Mouse (Mus musculus): ENCODE results near the gene Fgd6.

Fgd6 gene

DNA sequence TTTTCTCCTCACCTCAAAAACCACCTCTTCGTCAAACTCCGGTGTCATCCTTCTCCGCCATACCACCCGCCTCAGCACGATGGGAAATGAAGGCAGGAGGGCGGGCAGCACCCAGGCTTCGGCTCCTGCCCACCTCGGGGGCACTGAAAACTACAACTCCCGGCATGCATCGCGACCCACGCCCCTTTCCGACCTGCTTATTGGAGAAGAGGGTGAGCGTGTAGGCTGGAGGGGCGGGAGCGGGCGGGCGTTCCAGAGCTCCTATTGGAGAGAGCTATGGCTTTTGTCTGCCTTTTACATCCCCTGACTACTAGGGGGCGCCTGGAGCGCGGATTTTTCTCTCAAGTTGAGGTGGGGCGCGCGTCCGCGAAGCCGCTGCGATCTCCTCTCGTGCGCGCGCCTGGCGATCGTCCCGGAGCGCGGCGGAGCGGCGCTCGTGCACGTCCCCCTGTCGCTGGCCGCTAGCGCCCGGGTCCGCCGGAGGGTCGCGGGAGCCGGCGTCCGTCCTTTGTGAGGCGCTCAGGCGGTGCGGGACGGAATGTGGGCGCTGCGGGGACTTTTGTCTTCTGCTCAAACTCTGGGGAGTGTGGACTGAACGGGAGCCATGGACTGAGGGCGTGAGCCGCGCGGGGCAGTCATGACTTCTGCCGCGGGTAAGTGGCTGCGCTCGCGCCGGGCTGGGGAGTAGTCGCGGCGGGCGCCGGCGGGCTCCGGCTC lies at the start of gene Fgd6, which contains the start of gene Vezt:
Gene Fgd6, plus strand, starts transcription at position 344 of the 717 bp plus-strand sequence.
Gene Vezt, minus strand, starts transcription at position 160 of the 717 bp plus-strand sequence.
- DNase-seq (ENCODE audit: low read depth, low spot score): peak; percentile 97

DNA sequence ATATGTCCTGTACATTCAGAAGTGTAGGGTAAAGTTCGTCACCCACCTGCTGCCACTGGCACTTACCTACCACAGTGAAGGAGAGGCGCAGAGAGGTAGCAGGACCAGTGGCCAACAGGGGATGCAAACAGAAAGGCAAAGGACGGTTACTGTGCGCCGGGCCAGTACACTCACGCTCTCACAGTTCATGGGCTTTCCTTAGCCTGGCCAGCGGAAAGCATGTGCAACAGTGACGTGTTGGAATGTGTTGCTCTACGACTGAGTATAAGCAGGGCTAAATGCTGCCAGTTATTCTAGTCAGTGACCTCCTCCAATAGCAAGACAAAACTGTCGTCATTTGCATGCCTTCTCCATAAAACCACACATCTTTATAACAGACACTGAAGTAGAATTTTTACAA lies 41.7 kb upstream of the Fgd6 start:
- no peak for DNase-seq (ENCODE audit: low read depth, low spot score)

DNA sequence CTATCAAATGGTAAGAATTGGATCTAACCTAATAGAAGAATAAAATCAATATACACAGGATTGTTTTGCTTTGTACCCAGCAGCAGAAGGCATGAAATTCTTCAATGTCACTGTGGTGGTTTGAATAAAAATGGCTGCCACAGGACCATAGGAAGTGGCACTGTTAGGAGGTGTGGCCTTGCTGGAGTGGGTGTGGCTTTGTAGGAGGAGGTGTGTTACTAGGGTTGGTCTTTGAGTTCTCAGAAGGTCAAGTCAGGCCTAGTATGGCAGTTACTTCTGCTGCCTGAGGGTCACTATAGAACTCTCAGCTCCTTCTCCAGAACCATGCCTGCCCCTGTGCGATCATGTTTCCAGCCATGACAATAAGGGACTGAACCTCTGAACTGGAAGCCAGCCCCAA lies 40.7 kb upstream of the Fgd6 start:
- DNase-seq (ENCODE audit: low read depth, low spot score): no peak

DNA sequence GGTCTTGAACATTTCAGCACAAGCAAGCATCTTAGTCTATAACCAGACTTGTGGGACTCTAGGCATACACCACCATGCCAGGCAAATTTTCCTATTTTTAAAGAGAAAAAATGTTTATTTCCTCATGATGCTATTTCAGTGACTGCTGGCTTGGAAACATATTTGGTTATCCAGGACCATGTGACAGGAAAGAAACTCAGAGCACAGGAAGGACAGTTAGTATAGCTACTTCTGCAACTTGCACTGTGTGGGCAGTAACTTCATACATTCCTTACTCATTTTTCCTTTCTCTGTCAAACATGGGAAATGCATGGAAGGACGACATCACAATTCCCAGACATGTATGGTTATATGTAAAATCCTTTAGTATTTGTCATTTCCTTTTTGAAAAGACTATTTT lies 36.4 kb upstream of the Fgd6 start:
- no peak for DNase-seq (ENCODE audit: low read depth, low spot score)

DNA sequence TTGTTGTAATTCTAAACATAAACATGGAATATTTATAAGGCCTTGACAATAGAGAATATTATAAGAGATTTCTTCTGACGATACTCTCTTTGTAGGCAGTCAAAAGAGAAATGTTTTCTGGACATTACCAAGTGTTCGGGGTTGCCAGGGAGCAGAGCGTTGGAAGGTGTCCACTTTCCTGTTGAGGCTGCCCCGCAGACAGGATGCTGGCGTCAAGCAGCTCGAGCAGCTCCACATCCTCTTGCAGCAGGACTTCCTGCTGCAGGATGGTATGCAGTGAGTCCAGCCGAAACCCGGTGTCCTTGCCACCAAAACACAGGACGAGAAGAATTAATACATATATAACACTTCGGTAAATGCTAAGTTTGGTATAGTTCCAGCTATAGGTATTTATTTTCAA lies 35.6 kb upstream of the Fgd6 start:
- DNase-seq (ENCODE audit: low read depth, low spot score): no peak

DNA sequence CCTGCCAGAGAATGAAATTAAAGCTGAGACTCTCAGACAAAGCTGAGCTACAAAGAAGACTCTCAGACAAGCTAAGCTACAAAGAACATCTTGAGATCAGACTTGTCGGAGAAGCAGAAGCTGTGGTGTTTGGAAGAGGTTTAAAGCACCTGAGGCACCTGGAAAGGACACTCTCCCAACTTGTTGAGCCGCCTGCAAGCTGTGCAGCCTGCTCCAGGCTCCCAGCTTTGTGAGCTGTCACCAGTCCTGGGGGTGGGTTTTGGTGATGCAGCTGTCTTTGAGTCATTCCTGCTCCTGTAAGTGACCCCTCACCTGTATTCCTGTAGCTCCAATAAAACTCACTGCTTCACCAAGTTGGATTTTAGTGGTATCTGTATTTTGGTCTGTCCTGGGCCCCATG lies 27.4 kb upstream of the Fgd6 start:
- DNase-seq (ENCODE audit: low read depth, low spot score): no peak

DNA sequence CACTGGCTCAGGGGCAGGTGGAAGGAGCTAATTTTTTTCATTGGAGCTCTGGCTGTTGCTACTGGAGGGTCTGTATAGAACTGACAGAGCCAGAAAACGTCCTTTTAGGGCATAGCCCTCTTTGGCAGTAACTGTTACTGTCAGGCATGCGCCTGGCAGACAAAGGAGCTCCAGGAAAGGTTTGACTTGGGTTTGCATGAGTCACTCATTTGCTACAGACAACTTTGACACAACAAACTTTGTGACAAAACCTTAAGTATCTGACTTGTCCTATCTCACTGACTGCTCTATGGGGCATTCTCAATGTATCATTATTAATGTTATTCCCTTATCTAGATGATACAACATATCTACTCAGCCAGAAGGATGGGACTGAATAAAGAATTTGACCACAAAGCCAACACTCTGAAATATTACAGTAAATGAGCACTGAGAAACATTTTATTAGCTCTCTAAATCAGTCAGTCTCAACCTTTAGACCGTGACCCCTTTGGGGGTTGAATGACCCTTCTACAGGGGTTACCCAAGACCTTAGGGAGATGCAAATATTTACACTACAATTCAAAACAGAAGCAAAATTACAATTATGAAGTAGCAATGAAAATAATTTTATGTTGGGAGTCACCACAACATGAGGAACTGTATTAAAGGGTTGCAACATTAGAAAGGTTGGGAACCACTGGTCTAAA lies 25.7 kb upstream of the Fgd6 start:
- no peak for DNase-seq (ENCODE audit: low read depth, low spot score)

DNA sequence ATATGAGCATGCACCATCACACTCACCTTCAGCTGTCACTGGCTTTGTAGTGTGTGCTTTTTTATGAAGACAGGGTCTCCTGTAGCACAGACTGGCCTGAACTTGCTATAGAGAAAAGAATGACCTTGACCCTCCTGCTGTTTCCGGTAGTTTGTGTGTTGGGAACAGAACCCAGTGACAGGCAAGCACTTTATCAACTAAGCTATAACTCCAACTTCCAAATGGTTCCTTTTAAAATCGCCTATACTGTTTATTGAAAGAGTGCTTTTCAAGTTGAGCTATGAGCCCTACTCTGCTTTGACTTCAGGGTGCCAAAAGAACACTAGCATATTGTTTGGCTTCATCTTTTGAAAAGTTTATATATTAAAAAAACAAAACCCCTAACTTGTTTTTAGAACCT lies 24.8 kb upstream of the Fgd6 start:
- no peak for DNase-seq (ENCODE audit: low read depth, low spot score)

DNA sequence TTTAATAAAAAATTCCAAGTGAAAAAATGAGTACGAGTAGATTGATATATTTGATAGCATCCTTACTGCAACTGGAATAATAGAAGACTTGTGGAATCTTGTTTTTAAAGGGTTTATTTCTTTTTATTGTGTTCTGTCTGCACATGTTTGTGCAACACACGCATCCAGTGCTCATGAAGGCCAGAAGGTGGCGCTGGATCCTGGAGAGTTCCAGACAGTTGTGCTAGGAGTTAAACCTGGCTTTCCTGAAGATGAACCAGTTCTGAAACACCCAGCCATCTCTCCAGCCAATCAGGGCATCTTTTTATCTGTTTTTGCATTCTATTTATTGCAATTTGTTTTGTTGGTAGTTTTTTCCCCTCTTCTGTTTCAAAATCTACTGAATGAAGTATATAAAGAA lies 22.6 kb upstream of the Fgd6 start:
- peak; percentile 28 for DNase-seq (ENCODE audit: low read depth, low spot score)

DNA sequence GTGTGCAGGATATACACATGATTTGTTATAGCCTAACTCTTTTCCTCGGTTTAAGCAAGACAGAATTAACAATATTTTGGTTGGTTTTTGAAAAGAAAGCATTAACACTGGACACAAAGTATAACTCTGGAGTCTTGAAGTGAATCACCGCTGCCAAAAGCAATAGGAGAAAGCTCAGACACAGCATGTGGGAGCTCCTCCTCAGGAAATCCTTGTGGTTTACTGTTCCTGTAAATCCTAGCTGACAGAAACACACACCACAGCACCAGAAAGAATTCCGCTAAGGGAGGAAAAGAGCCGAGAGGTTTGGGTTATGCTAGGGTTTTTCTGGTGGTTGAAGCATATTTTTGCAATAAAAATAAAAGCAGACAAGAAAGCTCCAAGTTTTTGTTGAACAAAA lies 21.6 kb upstream of the Fgd6 start:
- no peak for DNase-seq (ENCODE audit: low read depth, low spot score)

DNA sequence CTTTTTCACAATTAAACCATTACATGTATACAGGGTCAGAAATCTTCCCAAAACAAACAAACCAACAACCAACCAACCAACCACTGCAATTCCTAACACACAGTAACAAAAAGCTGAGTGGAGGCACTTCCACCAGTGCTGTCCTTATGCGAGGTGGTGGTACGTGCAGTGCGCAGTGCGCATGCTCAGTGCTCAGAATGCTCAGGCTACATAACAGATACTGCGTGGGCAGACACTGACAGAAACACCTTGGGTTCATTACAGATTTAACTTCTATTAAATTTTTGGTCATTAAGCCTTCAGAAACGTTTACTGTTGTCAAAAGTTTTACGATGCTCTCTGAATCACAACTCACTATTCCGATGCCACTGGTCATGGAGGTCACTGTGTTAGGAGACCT lies 18.3 kb upstream of the Fgd6 start:
- DNase-seq (ENCODE audit: low read depth, low spot score): no peak

DNA sequence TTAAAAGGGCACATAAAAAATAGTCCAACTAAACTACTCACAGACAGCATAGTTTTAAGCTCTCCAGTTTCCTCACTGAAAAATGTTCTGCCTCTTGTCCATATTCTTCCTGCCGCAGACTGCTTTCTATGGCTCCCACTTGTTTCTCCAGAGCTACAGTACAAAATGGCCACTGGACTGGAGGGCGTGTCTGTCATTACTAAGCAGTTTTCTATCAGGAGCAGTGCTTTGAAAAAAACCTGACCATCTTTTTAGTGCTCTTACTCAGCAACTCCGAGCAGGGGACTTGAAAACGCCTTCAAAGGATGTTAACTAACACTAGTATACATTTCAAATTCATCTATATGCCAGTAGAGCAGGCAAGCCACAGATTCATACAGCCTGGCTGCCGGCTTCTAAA lies 15.2 kb upstream of the Fgd6 start:
- no peak for DNase-seq (ENCODE audit: low read depth, low spot score)

DNA sequence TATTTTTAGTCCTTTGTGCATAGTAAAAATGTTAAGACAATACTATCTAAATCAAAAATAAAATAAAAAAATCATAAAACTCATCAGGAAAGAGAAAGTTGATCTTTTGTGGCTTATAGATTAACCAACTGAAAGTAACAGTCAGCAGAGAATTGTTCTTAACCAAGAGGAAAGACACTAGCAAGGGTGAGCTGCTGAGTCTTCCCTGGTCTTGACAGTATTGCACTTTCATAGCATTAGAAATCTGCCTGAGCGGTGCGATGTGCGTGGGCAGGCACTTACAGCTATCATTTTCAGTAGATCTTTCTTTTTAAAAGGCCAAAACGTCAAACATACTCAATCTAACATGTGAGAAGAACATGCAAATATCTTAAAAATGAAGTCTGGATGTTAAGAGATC lies 14.7 kb upstream of the Fgd6 start:
- no peak for DNase-seq (ENCODE audit: low read depth, low spot score)

DNA sequence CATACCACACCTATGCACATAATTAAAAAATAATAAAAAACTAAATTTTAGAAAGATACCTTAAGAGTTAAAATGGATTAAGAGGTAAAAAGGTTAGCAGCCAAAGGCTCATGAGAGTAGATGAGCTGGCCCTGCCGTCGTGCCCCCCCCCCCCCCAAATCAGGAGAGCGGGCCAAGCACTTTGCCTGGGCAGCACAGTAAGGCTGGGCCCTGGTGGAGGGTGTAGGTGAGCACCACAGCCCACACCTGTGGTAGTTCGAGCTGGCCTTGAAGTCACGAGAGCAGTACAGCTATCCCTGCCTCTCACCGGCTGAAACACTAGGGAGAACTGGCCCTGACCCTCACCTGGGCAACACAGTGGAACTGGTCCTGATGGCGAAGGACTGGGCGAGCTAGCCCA lies 10.7 kb upstream of the Fgd6 start:
- DNase-seq (ENCODE audit: low read depth, low spot score): no peak

DNA sequence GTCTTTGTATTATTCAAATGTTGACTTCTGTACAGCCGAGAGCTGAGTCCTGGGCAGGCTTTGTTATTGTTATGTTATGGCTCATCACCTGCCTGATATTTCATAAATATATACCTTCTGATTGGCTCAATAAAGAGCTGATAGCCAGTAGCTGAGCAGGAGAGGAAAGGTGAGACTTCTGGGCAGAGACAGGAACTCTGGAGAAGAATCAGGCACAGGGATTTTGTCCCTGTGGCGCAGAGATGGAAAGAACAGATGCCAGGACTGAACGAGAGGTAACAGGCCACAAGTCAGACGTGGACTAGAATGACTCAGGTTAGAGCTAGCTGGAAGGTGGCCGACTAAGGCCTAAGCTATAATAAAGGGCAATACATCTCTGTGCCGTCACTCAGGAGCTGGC lies 7.3 kb upstream of the Fgd6 start:
- no peak for DNase-seq (ENCODE audit: low read depth, low spot score)

DNA sequence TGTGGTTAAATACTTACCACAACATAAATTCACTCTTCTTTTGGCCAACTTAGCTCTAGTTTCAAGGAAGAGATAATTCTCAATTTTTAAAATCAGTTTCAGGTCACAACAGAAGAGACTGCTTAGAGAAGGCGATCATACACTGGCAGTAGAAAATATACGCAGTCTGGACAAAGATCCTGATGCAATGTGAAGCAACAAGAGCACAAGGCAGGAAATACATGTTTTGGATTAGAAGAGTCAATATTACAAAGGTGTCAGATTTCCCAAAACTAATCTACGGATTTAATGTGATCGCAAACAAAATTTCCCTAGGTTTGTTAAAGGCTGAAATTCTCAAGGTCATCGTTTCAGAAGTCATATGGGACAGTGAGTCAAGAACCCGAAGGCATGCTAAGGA lies 4.6 kb upstream of the Fgd6 start:
- DNase-seq (ENCODE audit: low read depth, low spot score): no peak

DNA sequence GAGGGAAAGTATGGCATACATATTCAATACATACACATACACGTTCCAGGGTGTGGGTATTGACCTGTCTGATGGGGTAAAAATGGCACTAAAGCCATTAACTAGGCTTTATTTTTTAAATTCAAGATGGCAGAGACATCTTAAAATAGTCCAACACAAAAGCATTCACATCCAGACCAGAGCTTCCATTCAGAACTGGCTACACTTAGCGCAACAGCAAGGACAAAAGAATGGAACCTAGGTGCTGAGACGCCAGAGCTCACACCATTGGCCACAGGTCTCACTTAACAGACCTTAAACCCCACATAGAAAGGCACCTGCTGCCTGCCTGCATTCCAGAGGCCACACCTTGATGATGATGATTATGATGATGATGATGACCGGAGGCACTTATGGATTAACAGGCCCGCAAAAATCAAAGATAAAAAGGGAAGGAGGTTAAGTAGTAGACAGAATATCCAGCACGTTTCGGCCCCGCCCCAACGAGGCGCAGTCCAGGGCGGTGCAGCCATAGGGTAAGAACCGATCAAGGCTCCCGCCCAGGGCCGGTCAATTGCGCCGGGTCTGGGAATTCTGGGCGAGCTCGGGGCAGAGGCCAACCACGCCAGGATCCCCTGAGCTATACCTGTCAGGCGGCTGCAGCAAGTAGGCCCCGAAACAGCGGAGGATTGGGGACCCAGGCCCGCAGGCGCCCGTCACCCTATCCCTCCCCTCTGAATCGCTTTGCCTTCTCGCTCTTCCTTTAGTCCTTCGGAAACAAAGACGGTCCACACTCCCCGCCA lies 734 bp upstream of the Fgd6 start:
- DNase-seq (ENCODE audit: low read depth, low spot score): no peak

DNA sequence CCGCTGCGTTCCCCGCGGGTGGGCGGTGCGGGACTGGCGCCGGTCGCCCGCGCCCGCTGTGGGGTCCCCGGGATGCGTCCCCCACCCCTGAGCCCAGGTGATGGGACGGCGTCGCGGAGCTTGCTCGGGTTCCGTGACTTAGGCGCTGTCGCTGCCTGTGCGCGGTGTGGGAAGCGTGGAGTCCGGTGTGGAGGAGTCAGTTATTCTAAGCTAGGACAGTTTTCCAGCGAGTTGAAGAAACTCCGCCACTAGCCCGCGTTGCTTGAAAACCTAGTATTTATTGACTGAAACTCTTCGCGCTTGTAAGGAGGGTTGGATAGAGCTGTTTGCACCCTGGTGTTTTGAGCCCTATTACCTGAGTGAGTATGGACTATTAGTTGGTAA lies 566 bp downstream of the Fgd6 start:
- DNase-seq (ENCODE audit: low read depth, low spot score): no peak

DNA sequence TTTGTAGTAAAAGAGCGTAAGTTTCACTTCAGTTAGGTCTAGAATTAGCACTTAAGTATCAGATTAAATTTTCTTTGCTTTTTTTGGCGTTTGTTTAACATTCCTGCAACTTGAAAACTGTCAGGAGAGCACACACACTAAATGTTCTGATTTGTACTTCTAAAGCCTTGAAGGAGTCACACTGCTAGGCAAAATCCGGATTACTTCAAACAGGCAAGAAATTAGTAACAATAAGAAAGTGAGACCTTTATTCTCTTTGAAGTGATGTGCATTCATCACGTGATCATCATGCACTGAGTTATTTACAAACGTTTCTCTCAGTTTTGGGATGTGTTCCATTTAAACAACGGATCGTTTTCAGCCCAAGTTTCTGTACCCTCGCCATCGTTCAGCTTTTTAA lies 1.4 kb downstream of the Fgd6 start:
- no peak for DNase-seq (ENCODE audit: low read depth, low spot score)

DNA sequence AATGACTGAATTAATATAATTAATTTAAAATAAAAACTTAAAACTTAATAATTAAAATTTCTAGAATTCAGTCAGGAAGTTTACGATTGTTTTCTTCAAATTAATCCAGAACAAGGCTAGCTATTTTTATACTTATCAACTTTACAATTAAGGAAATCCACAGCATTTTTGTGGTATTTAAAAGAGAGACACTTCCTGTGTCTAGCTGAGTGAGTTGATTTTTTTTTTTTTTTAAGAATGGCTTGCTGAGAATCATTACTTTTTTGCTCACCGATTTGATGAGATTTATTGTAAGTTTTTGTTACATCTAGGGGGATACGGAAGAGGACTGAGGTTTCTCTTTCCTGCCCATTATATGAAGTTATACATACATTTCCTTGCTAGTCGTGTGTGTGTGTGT lies 1.8 kb downstream of the Fgd6 start:
- no peak for DNase-seq (ENCODE audit: low read depth, low spot score)

DNA sequence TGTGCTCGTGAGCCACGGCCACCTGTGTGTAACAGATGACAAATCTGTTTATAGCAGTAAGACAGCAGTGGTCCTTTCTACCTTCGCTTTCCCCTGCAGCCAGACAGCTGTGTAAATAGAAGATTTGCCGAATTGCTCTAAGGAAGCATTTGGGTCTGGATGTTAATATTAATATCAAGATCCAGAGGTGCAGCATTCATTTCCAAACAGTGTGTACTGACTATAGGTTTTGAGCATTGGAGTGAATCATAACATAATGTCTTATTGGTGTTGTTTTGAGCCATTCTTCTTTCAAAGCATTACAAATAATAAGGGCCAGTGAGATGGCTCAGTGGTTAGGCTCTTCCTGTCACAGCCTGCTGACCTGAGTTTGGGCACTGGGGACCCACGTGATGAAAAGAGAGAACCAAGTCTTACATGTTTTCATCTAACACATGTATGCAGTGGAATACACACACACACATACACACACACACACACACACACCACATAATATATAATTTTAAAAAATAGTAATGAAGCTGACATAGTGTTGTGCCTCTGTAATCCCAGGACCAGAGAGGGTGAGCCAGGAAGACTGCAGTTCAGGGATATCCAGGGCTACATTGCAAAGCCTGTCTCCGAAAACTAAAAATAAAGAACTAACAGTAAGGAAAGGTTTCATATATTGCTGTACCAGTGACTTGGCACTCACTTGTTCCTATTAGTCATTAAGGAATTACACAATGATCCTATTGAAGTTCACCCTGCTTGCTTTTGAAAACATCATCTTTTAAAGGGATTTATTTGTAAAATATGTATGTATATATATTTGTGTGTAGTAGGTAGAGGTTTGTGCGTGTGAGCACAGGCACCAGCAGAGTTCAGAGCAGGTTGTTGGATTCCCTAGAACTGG lies 2.8 kb downstream of the Fgd6 start:
- DNase-seq (ENCODE audit: low read depth, low spot score): no peak

DNA sequence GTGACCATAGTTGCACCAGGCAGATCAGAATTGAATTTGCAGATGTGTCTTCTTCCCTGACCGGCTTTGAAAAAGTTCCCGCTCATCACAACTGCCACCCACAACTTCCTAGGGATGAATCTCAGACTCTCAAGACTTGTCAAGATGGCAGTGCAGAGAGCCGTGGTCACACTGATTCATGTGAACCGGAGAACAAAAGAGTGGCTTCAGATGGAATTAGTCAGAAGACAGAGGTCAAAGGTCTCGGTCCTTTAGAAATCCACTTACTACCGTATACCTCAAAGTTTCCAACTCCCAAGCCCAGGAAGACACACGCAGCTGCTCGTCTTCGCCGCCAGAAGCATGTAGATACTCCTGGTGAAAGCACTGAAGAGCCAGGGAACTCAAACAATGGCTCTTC lies 8.1 kb downstream of the Fgd6 start:
- no peak for DNase-seq (ENCODE audit: low read depth, low spot score)
